Comparison of ENCODE assay signal across 8 mouse cellular contexts in genomic region chr12:64968067-64968466, GRCm38 (mm10). TPM values are rescaled to one million over a fixed set of nuclear protein-coding genes. Genes with fewer than 3 reads are reported as not detected.
A peak's percentile ranks its signal among the peaks of the same experiment; 100 is the strongest.
DNase-seq lines count a peak whose midpoint lies in the region; ATAC-seq and TF ChIP-seq lines count a peak whose summit lies in the region.

No protein-coding gene starts in this region.

- TF ChIP-seq CTCF in heart, adult 2 months (IDR thresholded peaks at IDR 0.05): no peak
- no peak for TF ChIP-seq CTCF in C2C12 (IDR thresholded peaks at IDR 0.05; ENCODE audit: control insufficient read depth, insufficient read depth, insufficient read length)

- peaks cover 30% of the 10 kb centered on the region for H3K36me3 ChIP-seq in heart, adult 2 months (ENCODE audit: control insufficient read depth, insufficient read depth, low read length)
- peaks cover 19% of the 10 kb centered on the region for H3K36me3 ChIP-seq in C2C12 (ENCODE audit: control insufficient read depth, insufficient read depth)
- H3K36me3 ChIP-seq in forebrain, embryonic 12.5 days (replicated peaks): no peaks in the 10 kb centered on the region
- 0 out of 2 replicates have a peak, but pooled peaks cover 3% of the 10 kb centered on the region for H3K36me3 ChIP-seq in liver, embryonic 13.5 days

- no peak overlapping the region; the same call in 1 of the 2 replicates for H3K27ac ChIP-seq in heart, adult 2 months
- no peak overlapping the region for H3K27ac ChIP-seq in forebrain, embryonic 12.5 days
- peak overlapping the region; percentile 79; the same call in 1 of the 2 replicates for H3K27ac ChIP-seq in liver, embryonic 13.5 days

- no peak for TF ChIP-seq EP300 in heart, adult 2 months (IDR thresholded peaks at IDR 0.05; ENCODE audit: insufficient read depth, low read depth, low read length)

- no peak for DNase-seq in heart, adult 2 months
- DNase-seq in heart, adult 9 months (ENCODE audit: low spot score in 2 of 2): no peak
- peak; percentile 19 for DNase-seq in liver, embryonic 13.5 days
- DNase-seq in urinary bladder, postnatal 10 days (ENCODE audit: low spot score): no peak
- no peak for DNase-seq in MN1 (ENCODE audit: low spot score)
- no peak for DNase-seq in lung, postnatal 4 days

- 1% methylated on average over 2 of the region's 2 CpGs for WGBS in heart, adult 2 months
- 1% methylated on average over 2 of the region's 2 CpGs for WGBS in forebrain, embryonic 12.5 days
- WGBS in liver, embryonic 13.5 days (ENCODE audit: insufficient replicate concordance): 0% methylated on average over 2 of the region's 2 CpGs

- peak overlapping the region; percentile 54 for H3ac ChIP-seq in C2C12 (ENCODE audit: control insufficient read depth, insufficient read length, low read depth)

- H3K4me2 ChIP-seq in forebrain, embryonic 12.5 days: peak overlapping the region; percentile 96
- H3K4me2 ChIP-seq in liver, embryonic 13.5 days: peak overlapping the region; percentile 84

- peak overlapping the region; percentile 44; the same call in 1 of the 2 replicates for H3K9ac ChIP-seq in heart, adult 2 months (ENCODE audit: low read depth, low read length)
- peak overlapping the region; percentile 79 for H3K9ac ChIP-seq in forebrain, embryonic 12.5 days
- H3K9ac ChIP-seq in liver, embryonic 13.5 days: peak overlapping the region; percentile 86

- intact Hi-C loops in heart, adult 2 months (cut with DNase I): loop anchor here (5.0 kb wide), 1 partner anchor 69 kb away; the partner anchor contains the start of gene Prpf39

- peaks cover 4% of the 10 kb centered on the region; the same call in 1 of the 2 replicates for H3K79me2 ChIP-seq in heart, adult 2 months (replicated peaks; ENCODE audit: control insufficient read depth, insufficient read depth, low read length)
- peaks cover 98% of the 10 kb centered on the region for H3K79me2 ChIP-seq in C2C12 (ENCODE audit: control insufficient read depth, insufficient read depth)

- H3K27me3 ChIP-seq in heart, adult 2 months (ENCODE audit: control insufficient read depth, insufficient read depth, low read length): no peaks in the 10 kb centered on the region
- no peaks in the 10 kb centered on the region for H3K27me3 ChIP-seq in C2C12 (ENCODE audit: control insufficient read depth, insufficient read depth, insufficient read length)
- no peaks in the 10 kb centered on the region for H3K27me3 ChIP-seq in forebrain, embryonic 12.5 days
- H3K27me3 ChIP-seq in liver, embryonic 13.5 days: no peaks in the 10 kb centered on the region

- H3K79me3 ChIP-seq in C2C12 (ENCODE audit: low read depth): peaks cover 85% of the 10 kb centered on the region

- peak overlapping the region; percentile 88 for H3K4me3 ChIP-seq in heart, adult 2 months
- H3K4me3 ChIP-seq in C2C12 (ENCODE audit: insufficient read depth, poor library complexity, severe bottlenecking): peak overlapping the region; percentile 88
- peak overlapping the region; percentile 90 for H3K4me3 ChIP-seq in forebrain, embryonic 12.5 days (replicated peaks)
- H3K4me3 ChIP-seq in liver, embryonic 13.5 days (replicated peaks): peak overlapping the region; percentile 96

- TF ChIP-seq POLR2A in heart, adult 2 months (IDR thresholded peaks at IDR 0.05; ENCODE audit: insufficient read depth, low read depth, low read length): no peak

- H3K4me1 ChIP-seq in heart, adult 2 months (ENCODE audit: control insufficient read depth, insufficient read depth, low read length): peaks cover 9% of the 10 kb centered on the region
- peaks cover 54% of the 10 kb centered on the region for H3K4me1 ChIP-seq in forebrain, embryonic 12.5 days
- H3K4me1 ChIP-seq in liver, embryonic 13.5 days (replicated peaks): peaks cover 67% of the 10 kb centered on the region

- no peak for ATAC-seq in forebrain, embryonic 12.5 days (ENCODE audit: low FRiP score)
- no peak for ATAC-seq in liver, embryonic 13.5 days (ENCODE audit: low read depth)

- no peaks in the 10 kb centered on the region for H3K9me3 ChIP-seq in forebrain, embryonic 12.5 days
- H3K9me3 ChIP-seq in liver, embryonic 13.5 days (replicated peaks): no peaks in the 10 kb centered on the region

TF ChIP-seq in C2C12, 6 proteins besides CTCF, POLR2A, EP300 and RAD21:
- TF ChIP-seq MAX (IDR thresholded peaks at IDR 0.05) (no peak), USF1 (IDR thresholded peaks at IDR 0.05; ENCODE audit: low read depth) (no peak), MYOD1 (IDR thresholded peaks at IDR 0.05; ENCODE audit: control insufficient read depth, insufficient read length, low read depth) (no peak), CEBPB (IDR thresholded peaks at IDR 0.05; ENCODE audit: low read depth) (no peak), FOSL1 (IDR thresholded peaks at IDR 0.05; ENCODE audit: insufficient read depth, low read length, poor library complexity, severe bottlenecking) (no peak), MYOG (IDR thresholded peaks at IDR 0.05; ENCODE audit: control insufficient read depth, extremely low read depth, insufficient read length) (no peak)

RNA-seq across cellular contexts. Expression of gene Togaram1, which starts 2.5 kb away (rescaled TPM):
- total RNA-seq in heart, adult 2 months (2021): 1 to 10 TPM; 9.7 to 10.0 TPM
- polyA plus RNA-seq in heart, adult 2 months (2012; rRNA removed): 2.6 and 5.9 TPM in 2 replicates
- polyA plus RNA-seq in C2C12 (2012; fragmentation: generic; extraction: Trizol): 3.9 TPM
- polyA plus RNA-seq in forebrain, embryonic 12.5 days (2016; fragmentation: Nextera tagmentation; extraction: Ambion mirVana): 31.4 and 32.4 TPM in 2 replicates
- 6.5 and 10.5 TPM in 2 replicates for polyA plus RNA-seq in liver, embryonic 13.5 days (2015; fragmentation: Nextera tagmentation; extraction: Ambion mirVana)

RNA-seq across cellular contexts. Expression of gene Klhl28, which starts 2.7 kb away (rescaled TPM):
- 10 to 100 TPM; 11.0 to 11.6 TPM for total RNA-seq in heart, adult 2 months (2021)
- 3.2 and 6.9 TPM in 2 replicates for polyA plus RNA-seq in heart, adult 2 months (2012; rRNA removed)
- 0.77 TPM for polyA plus RNA-seq in C2C12 (2012; fragmentation: generic; extraction: Trizol)
- 17.6 and 19.9 TPM in 2 replicates for polyA plus RNA-seq in forebrain, embryonic 12.5 days (2016; fragmentation: Nextera tagmentation; extraction: Ambion mirVana)
- polyA plus RNA-seq in liver, embryonic 13.5 days (2015; fragmentation: Nextera tagmentation; extraction: Ambion mirVana): 3.6 and 4.0 TPM in 2 replicates

RNA-seq across cellular contexts. Expression of gene Gm527, which starts 50.4 kb away (rescaled TPM):
- 1 to 10 TPM; 3.0 TPM for total RNA-seq in heart, adult 2 months (2021)
- 1.5 and 2.5 TPM in 2 replicates for polyA plus RNA-seq in heart, adult 2 months (2012; rRNA removed)
- 1.5 TPM for polyA plus RNA-seq in C2C12 (2012; fragmentation: generic; extraction: Trizol)
- polyA plus RNA-seq in forebrain, embryonic 12.5 days (2016; fragmentation: Nextera tagmentation; extraction: Ambion mirVana): 2.7 and 3.4 TPM in 2 replicates
- polyA plus RNA-seq in liver, embryonic 13.5 days (2015; fragmentation: Nextera tagmentation; extraction: Ambion mirVana): 0.71 and 1.0 TPM in 2 replicates
